Mouse (Mus musculus): ENCODE data around the gene Hoxb4.

Hoxb4 gene

DNA sequence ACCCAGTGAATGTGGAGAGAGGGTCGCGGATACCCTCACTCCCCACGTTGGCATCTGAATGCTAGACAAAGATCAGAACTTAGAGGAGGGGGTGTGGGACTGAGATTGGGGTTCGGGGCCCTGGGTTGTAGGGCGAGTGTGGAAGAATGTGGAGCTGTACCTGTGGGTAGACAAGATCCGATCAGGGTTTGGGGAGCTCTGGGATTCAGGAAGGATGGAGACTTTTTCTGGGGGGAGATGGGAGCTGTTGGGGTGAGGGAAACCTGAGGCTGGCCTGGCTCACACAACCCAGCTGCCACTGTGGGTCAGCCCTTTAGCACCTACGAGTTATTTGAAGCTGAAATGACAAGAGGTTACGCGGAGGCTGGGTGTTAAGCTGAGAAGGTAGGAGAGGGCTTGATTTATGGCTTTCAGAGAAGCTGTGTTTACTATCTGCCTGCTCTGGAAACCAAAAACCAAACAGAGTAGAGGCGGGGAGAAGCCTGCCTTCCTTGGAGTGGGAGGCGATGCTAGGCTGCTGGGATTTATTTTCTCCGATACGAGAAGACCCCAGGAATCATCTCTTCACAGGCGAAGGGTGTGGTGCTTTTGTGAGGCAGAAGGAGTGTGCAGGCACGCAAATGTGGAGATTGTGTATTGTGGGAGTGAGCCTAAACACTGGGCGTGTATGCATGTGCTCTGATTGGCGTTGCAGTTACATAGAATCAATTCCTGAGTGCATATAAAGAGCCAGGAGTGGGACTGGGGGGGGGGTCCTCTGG lies 15.4 kb downstream of the Hoxb4 start:
- DNase-seq (ENCODE audit: low spot score) = no peak

DNA sequence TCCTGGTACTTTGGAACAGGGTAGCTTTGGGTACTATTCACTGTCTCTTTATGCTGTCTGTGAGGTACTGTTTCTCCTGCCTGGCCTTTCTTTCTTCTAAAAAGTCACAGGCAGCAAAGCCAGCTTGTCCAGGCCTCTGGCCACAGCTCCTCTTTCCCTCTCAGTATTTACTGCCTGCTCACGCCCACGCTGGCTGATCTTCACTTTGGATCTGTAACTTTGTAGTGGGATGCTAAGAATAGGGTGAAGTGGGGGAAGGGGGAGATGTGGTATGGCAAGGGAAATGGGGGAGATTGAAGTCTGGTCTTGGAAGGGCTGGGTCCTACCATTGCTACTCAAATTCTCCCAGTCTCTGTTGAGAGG lies 15.9 kb downstream of the Hoxb4 start:
- no peak for DNase-seq (ENCODE audit: low spot score)

- no peak for DNase-seq (ENCODE audit: low spot score)
These were observed 16.9 kb downstream of the Hoxb4 start for GRCm38 (mm10) chr11:96334998-96335397.

GRCm38 (mm10) chr11:96336597-96336996 lies 18.5 kb downstream of the Hoxb4 start:
- DNase-seq (ENCODE audit: low spot score) = no peak

DNA sequence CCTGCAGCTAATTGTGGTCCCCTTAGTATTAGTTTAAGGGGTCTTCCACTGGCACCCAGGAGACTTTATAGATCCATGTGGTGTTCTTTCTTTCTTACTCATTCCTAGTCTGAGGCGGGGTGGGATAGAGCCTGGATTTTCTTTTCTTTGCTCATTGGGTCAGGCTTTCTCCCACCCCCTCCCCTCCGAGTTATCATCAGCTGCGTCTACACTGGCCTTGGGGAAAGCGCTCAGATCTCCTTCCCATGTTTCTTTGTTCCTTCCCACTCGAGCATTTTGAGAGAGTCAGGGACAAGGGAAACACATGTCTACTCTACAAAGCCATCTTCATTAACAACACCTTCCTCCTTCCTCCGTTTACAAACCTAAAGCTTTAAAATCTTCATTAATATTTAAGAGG lies 19.0 kb downstream of the Hoxb4 start:
- DNase-seq (ENCODE audit: low spot score) = no peak

DNA sequence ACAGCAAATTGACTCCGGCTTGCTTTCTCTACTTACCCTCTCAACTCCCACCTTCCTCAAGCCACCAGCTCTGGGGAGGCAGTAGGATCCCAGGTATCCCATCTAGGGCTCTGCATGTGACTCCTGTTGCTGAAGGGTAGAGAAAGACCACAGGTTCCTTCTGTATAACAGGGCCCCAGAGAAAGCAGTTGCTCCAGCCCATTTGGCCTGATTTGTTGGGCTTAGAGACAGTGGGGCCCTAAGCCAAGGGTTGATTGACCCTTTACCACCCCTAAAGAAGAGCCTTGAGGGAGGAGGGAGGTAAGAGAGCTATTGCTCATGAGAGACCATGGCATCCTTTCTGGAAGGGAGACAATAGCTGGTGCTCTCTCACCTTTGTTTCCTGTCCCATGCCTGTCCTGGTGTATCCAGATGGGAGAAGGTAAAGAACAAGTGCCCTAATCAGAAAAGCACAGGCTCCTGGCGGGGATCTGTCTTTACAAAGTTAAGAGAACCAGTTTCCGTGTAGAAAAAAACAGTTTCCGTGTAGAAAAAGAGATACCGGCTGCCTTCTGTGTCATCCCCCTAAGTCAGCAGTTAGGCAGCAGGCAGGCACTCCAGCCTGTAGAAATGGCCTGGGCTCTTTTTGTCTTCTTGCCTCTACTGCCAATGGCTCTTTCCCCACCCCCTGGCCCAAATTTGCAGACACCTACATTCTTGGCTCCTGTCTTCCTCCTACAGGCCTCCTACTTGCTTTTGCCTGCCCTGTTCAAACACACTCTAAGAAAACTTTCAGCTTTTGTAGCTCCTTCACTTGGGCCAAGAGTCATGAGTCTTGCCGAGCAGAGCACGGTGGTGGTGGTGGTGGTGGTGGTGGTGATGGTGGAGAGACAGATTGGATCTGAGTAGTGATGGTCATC lies 21.1 kb downstream of the Hoxb4 start:
- DNase-seq (ENCODE audit: low spot score) = no peak

DNA sequence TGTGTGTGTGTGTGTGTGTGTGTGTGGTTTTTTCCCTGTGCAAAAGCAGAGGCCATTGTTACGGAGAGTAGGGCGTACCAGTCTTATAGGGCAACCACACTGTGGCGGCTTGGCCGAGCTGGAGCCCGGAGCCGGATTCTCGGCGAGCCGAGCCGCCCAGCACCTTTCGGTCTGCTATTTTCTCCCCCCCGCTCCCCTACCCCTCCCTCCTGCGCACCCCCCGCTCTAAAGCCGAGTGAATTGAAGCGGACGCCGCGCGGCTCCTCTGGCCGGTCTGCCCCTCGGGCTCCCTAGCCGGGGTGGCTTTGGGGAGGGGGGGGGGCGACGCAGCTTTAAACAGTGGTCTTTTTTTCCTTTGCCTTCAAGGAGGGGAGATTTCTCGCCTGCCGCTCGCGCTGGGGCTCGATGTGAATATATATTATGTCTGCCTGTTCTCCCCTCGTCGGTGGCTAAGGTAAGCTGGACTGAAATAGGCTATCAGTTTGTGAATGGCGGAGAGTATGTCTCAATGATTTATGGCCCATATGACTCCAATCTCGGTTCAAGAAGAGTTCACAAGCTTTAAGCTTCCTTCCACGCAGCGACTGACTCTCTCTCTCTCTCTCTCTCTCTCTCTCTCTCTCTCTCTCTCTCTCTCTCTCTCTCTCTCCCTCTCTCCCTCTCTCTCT lies 22.8 kb downstream of the Hoxb4 start:
- DNase-seq (ENCODE audit: low spot score) = no peak

- no peak for DNase-seq (ENCODE audit: low spot score)
These were observed 23.9 kb downstream of the Hoxb4 start for GRCm38 (mm10) chr11:96341701-96342575.

DNA sequence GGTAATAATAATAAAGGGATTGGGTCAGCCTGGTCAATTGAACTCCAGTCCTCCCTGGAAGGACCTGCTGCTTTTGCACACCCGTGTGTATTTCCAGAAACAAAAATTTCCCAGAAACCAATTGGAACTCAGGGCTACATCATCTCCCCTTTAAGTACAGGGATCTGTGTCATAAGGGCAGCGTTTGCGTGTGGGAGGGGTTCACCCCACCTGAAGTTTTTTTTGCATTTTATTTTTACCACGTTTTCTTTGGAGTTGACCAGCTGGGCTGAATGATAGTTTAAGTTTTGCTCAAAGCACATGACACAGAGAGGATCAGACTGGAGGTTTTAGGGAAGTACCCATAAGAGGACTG lies 24.5 kb downstream of the Hoxb4 start:
- DNase-seq (ENCODE audit: low spot score) = no peak

DNA sequence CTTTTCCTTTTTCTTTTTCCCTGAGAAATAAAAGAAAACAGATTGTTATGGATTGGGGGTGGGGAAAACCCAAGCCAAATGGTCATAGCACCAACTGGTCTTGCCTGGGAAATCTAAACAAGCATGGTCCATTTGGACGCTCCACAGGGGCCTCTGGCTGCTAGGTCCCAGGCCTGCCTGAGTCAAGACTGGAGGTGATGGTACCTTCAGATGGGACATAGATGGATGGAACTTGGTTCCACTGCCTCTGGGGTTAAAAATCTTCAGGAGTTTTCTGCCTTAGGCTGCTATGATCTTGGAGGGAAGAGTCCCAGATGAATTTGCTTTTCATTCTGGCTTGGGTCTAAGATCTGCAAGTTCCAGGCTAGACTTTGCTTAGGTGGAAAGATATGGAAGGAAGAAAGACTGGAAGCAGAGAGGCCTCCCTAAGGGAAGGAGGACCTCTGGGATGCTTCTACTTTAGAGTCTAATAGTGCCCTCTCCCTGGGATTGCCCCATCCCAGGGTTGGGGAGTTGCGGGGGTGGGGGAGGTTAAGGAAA lies 25.2 kb downstream of the Hoxb4 start:
- no peak for DNase-seq (ENCODE audit: low spot score)

- no peak for DNase-seq (ENCODE audit: low spot score)
These were observed 26.2 kb downstream of the Hoxb4 start for GRCm38 (mm10) chr11:96344061-96344877.

DNA sequence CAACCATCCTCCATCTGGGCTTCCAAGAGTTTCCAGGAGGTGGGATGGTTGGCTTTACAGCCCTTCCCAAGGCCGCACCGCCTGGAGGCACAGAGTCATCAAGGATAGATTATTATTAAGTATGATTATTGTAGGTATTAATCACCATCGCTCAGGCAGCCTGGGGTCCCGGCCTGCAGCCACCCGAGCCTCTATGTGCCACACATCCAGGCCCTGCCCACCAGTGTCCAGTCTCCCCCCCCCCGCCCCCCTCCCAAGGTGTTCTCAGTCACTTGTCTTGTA lies 26.8 kb downstream of the Hoxb4 start:
- DNase-seq (ENCODE audit: low spot score) = no peak

- no peak for DNase-seq (ENCODE audit: low spot score)
These were observed 27.3 kb downstream of the Hoxb4 start for GRCm38 (mm10) chr11:96345220-96345892.

- DNase-seq (ENCODE audit: low spot score) = no peak
These were observed 28.1 kb downstream of the Hoxb4 start for GRCm38 (mm10) chr11:96345893-96346806.

DNA sequence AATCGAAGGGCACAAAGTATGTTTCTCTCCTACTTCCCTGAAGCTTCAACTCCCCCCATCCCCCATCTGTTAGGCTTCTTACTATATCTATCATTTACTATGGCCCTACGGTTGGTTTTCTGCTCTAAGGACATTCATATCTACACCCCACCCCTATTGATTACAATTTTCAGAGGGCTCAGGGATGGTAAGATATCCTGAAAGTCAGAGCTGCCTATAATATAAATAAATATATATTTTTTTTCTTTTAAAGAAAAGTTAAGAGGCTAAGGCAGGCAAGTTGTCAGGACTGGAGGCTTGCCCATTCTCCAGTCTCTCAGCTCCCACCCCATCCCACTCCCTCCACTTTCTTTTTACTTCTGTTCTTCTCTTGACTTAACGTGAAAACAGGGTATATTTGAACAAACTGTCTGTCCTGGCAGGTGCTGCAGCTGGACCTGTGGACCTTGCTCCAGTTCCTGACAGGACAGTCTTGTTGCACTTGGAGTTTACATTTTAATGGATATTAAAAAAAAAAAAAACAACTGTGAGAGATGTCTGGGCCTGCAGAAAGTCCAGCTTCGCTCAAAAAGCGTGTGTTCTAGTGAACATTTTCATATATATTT lies 29.0 kb downstream of the Hoxb4 start:
- no peak for DNase-seq (ENCODE audit: low spot score)

DNA sequence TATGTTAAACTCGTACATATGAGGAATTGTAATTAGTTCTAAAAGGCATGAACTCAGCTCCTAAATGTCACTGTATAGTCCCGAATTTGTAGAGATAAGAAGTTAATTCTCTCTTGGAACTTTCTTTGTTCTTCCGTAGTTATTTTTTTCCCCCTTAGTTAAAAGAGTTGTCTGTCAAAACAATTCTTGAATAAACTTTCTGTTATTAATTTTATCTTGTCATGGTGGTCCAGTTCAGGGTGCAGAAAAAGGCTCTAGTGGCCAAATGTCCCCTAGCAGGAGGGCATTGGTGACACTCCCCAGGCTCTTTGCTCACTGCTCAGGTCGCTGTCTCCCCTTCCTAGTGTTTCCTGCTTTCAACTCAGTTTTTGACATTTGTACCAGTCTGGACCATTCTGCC lies 29.6 kb downstream of the Hoxb4 start:
- no peak for DNase-seq (ENCODE audit: low spot score)

GRCm38 (mm10) chr11:96348141-96348928 lies 30.3 kb downstream of the Hoxb4 start:
- DNase-seq (ENCODE audit: low spot score) = no peak

DNA sequence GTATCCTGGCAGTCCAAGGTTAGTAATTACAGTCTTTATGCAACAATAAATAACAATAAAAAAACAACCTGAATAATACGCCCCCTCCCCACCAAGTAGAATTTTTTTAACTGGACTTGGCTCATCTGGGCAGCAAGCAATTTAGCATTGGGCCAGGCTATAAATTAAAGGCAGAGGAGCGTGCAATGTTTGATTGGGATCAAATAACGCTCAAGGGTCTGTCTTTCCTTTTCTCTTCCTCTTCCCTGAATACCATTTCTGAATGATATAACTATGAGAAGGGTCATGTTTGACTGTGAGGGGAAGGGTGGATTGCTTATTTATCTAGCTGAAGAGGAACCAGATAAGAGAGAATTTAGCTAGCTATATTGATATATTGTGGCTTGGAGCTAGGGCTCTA lies 30.9 kb downstream of the Hoxb4 start:
- no peak for DNase-seq (ENCODE audit: low spot score)
